Mouse (Mus musculus) hindbrain, embryonic 16.5 days (tissue): ENCODE measurements around the gene Gli3. TPM values are rescaled to one million over a fixed set of nuclear protein-coding genes. Genes with fewer than 3 reads are reported as not detected.

ENCODE experiments used
- ATAC-seq: fragments of 200-750 bp; cut with Nextera tagmentation; 2 replicates; pipeline ENCODE4 v1.8.0; 2017; ENCODE audit warnings: moderate TSS enrichment, moderate library complexity
- H3K27ac ChIP-seq: fragments of 300-500 bp; sonication (generic); 2 replicates; pipeline ENCODE4 v1.5.1; 2014; ENCODE audit warnings: low read depth, mild to moderate bottlenecking, control low read depth, low read length, moderate library complexity
- H3K27me3 ChIP-seq: fragments of 300-500 bp; sonication (generic); replicated peaks from 2 replicates; pipeline ENCODE4 v1.6.1; 2014; ENCODE audit warnings: low read length; ENCODE audit not compliant: control insufficient read depth, insufficient read depth
- H3K36me3 ChIP-seq: fragments of 300-500 bp; sonication (generic); 2 replicates; pipeline ENCODE4 v1.6.1; 2014; ENCODE audit warnings: mild to moderate bottlenecking, low read length, moderate library complexity, mixed read lengths; ENCODE audit not compliant: control insufficient read depth, insufficient read depth
- H3K4me1 ChIP-seq: fragments of 300-500 bp; sonication (generic); 2 replicates; pipeline ENCODE4 v1.6.1; 2014; ENCODE audit warnings: low read depth, low read length; ENCODE audit not compliant: control insufficient read depth, insufficient read depth
- H3K4me2 ChIP-seq: fragments of 300-500 bp; sonication (generic); 2 replicates; pipeline ENCODE4 v1.6.1; 2014; ENCODE audit warnings: mild to moderate bottlenecking, low read length, control low read depth, moderate library complexity
- H3K4me3 ChIP-seq: fragments of 300-500 bp; sonication (generic); 2 replicates; pipeline ENCODE4 v1.5.1; 2014; ENCODE audit warnings: mild to moderate bottlenecking, low read length, control low read depth, moderate library complexity
- H3K9ac ChIP-seq: fragments of 300-500 bp; sonication (generic); 2 replicates; pipeline ENCODE4 v1.6.1; 2014; ENCODE audit warnings: low read depth, mild to moderate bottlenecking, control low read depth, low read length, moderate library complexity
- H3K9me3 ChIP-seq: fragments of 300-500 bp; sonication (generic); 2 replicates; pipeline ENCODE4 v1.6.1; 2014; ENCODE audit warnings: mild to moderate bottlenecking, low read length, moderate library complexity; ENCODE audit not compliant: control insufficient read depth
- WGBS: fragments of 180-500 bp; shearing (Covaris S2); extraction: QIAGEN DNeasy Blood & Tissue Kit; methylation state at CpG from one replicate; pipeline ENCODE4 v1.1.7; 2014; 5-methylcytosine and 5-hydroxymethylcytosine counted together
- polyA plus RNA-seq: library from polyadenylated mRNA; unstranded; fragments of >200 nt; fragmentation: Nextera tagmentation; extraction: Ambion mirVana; gene quantifications from 2 replicates; pipeline ENCODE4 v1.2.1, GENCODE M21; 2015

Gene Gli3
- polyA plus RNA-seq, 1 experiment from 2014 or later: 2.9 TPM

- Histone ChIP-seq H3K9me3 (no peaks in the 10 kb centered on the region), H3K4me3 (no peak overlapping the region), H3K27ac (no peak overlapping the region), H3K4me2 (no peak overlapping the region), H3K36me3 (no peaks in the 10 kb centered on the region), H3K4me1 (no peaks in the 10 kb centered on the region), H3K9ac (no peak overlapping the region), H3K27me3 (no peaks in the 10 kb centered on the region)
- no peak for ATAC-seq
- 91% methylated on average over 1 of the region's 1 CpGs for WGBS
These were observed 178.5 kb downstream of the Gli3 start for GRCm38 (mm10) chr13:15641548-15641947.

- 85% methylated on average over 5 of the region's 5 CpGs for WGBS
- H3K9me3 ChIP-seq: no peaks in the 10 kb centered on the region
- H3K27me3 ChIP-seq: no peaks in the 10 kb centered on the region
- no peak overlapping the region for H3K4me3 ChIP-seq
- ATAC-seq: no peak
- H3K4me1 ChIP-seq: no peaks in the 10 kb centered on the region
- no peak overlapping the region for H3K27ac ChIP-seq
- H3K4me2 ChIP-seq: no peak overlapping the region
- H3K36me3 ChIP-seq: no peaks in the 10 kb centered on the region
- no peak overlapping the region for H3K9ac ChIP-seq
These were observed 197.5 kb downstream of the Gli3 start for GRCm38 (mm10) chr13:15660502-15660901.

GRCm38 (mm10) chr13:15662375-15662774 lies 199.3 kb downstream of the Gli3 start:
- H3K4me1 ChIP-seq: no peaks in the 10 kb centered on the region
- no peaks in the 10 kb centered on the region for H3K36me3 ChIP-seq
- H3K27ac ChIP-seq: no peak overlapping the region
- WGBS: 67% methylated on average over 10 of the region's 10 CpGs
- no peak for ATAC-seq
- H3K27me3 ChIP-seq: no peaks in the 10 kb centered on the region
- no peak overlapping the region for H3K4me2 ChIP-seq
- H3K9ac ChIP-seq: no peak overlapping the region
- no peak overlapping the region for H3K4me3 ChIP-seq
- H3K9me3 ChIP-seq: no peaks in the 10 kb centered on the region

GRCm38 (mm10) chr13:15664580-15665201 lies 201.7 kb downstream of the Gli3 start:
- no peaks in the 10 kb centered on the region for H3K9me3 ChIP-seq
- ATAC-seq: no peak
- 34% methylated on average over 7 of the region's 7 CpGs for WGBS
- H3K9ac ChIP-seq: no peak overlapping the region
- no peak overlapping the region for H3K4me3 ChIP-seq
- H3K4me2 ChIP-seq: no peak overlapping the region
- no peaks in the 10 kb centered on the region for H3K36me3 ChIP-seq
- no peaks in the 10 kb centered on the region for H3K27me3 ChIP-seq
- H3K4me1 ChIP-seq: no peaks in the 10 kb centered on the region
- H3K27ac ChIP-seq: no peak overlapping the region

- Histone ChIP-seq H3K4me2 (no peak overlapping the region), H3K9ac (no peak overlapping the region), H3K36me3 (no peaks in the 10 kb centered on the region), H3K27me3 (no peaks in the 10 kb centered on the region), H3K27ac (no peak overlapping the region), H3K4me3 (no peak overlapping the region), H3K9me3 (no peaks in the 10 kb centered on the region), H3K4me1 (no peaks in the 10 kb centered on the region)
- ATAC-seq: no peak
- WGBS: 92% methylated on average over 8 of the region's 8 CpGs
These were observed 202.5 kb downstream of the Gli3 start for GRCm38 (mm10) chr13:15665514-15665913.

- Histone ChIP-seq H3K9ac (no peak overlapping the region), H3K4me1 (no peaks in the 10 kb centered on the region), H3K36me3 (no peaks in the 10 kb centered on the region), H3K27ac (no peak overlapping the region), H3K27me3 (no peaks in the 10 kb centered on the region), H3K4me2 (no peak overlapping the region), H3K4me3 (no peak overlapping the region), H3K9me3 (no peaks in the 10 kb centered on the region)
- 76% methylated on average over 9 of the region's 9 CpGs for WGBS
- ATAC-seq: 0 out of 2 replicates have a peak, but pooled peaks have one; percentile 20
These were observed 207.3 kb downstream of the Gli3 start for GRCm38 (mm10) chr13:15670144-15670961.

GRCm38 (mm10) chr13:15670962-15671313 lies 207.9 kb downstream of the Gli3 start:
- H3K27ac ChIP-seq: no peak overlapping the region
- H3K27me3 ChIP-seq: no peaks in the 10 kb centered on the region
- H3K9me3 ChIP-seq: no peaks in the 10 kb centered on the region
- no peak for ATAC-seq
- H3K4me1 ChIP-seq: no peaks in the 10 kb centered on the region
- WGBS: 67% methylated on average over 4 of the region's 4 CpGs
- no peak overlapping the region for H3K9ac ChIP-seq
- no peak overlapping the region for H3K4me2 ChIP-seq
- H3K36me3 ChIP-seq: no peaks in the 10 kb centered on the region
- no peak overlapping the region for H3K4me3 ChIP-seq

GRCm38 (mm10) chr13:15675480-15675879 lies 212.4 kb downstream of the Gli3 start:
- no peaks in the 10 kb centered on the region for H3K27me3 ChIP-seq
- H3K4me1 ChIP-seq: no peaks in the 10 kb centered on the region
- no peak for ATAC-seq
- no peak overlapping the region for H3K27ac ChIP-seq
- H3K36me3 ChIP-seq: no peaks in the 10 kb centered on the region
- H3K4me2 ChIP-seq: no peak overlapping the region
- no peaks in the 10 kb centered on the region for H3K9me3 ChIP-seq
- H3K4me3 ChIP-seq: no peak overlapping the region
- no peak overlapping the region for H3K9ac ChIP-seq

- ATAC-seq: peak; percentile 79
These were observed 214.2 kb downstream of the Gli3 start for GRCm38 (mm10) chr13:15677106-15677760.

More at GRCm38 (mm10) chr13:15677106-15677760, 214.2 kb downstream of the Gli3 start:
- H3K27me3 ChIP-seq: no peaks in the 10 kb centered on the region
- 87% methylated on average over 4 of the region's 4 CpGs for WGBS
- H3K9me3 ChIP-seq: no peaks in the 10 kb centered on the region
- H3K27ac ChIP-seq: no peak overlapping the region
- H3K4me2 ChIP-seq: no peak overlapping the region
- H3K4me1 ChIP-seq: no peaks in the 10 kb centered on the region
- no peak overlapping the region for H3K9ac ChIP-seq
- no peaks in the 10 kb centered on the region for H3K36me3 ChIP-seq
- H3K4me3 ChIP-seq: no peak overlapping the region
